Mouse (Mus musculus) kidney, embryonic 16.5 days (tissue): ENCODE results near the gene Zfp277. TPM values are rescaled to one million over a fixed set of nuclear protein-coding genes. Genes with fewer than 3 reads are reported as not detected.

ENCODE experiments used
- ATAC-seq: fragments of 200-750 bp; cut with Nextera tagmentation; 2 replicates; pipeline ENCODE4 v1.8.0; 2017; ENCODE audit warnings: moderate TSS enrichment; ENCODE audit not compliant: low FRiP score, low TSS enrichment
- H3K27ac ChIP-seq: fragments of 300-500 bp; sonication (generic); 2 replicates; pipeline ENCODE4 v1.5.1; 2014; ENCODE audit warnings: low read length
- H3K27me3 ChIP-seq: fragments of 300-500 bp; sonication (generic); 2 replicates; pipeline ENCODE4 v1.6.1; 2014; ENCODE audit warnings: low read length, control low read depth, mixed read lengths; ENCODE audit not compliant: insufficient read depth
- H3K36me3 ChIP-seq: fragments of 300-500 bp; sonication (generic); 2 replicates; pipeline ENCODE4 v1.6.1; 2014; ENCODE audit warnings: low read length, control low read depth, mixed read lengths; ENCODE audit not compliant: insufficient read depth
- H3K4me1 ChIP-seq: fragments of 300-500 bp; sonication (generic); 2 replicates; pipeline ENCODE4 v1.6.1; 2014; ENCODE audit warnings: low read length, control low read depth, mixed read lengths; ENCODE audit not compliant: insufficient read depth
- H3K4me2 ChIP-seq: fragments of 300-500 bp; sonication (generic); replicated peaks from 2 replicates; pipeline ENCODE4 v1.6.1; 2014; ENCODE audit warnings: low read depth, low read length
- H3K4me3 ChIP-seq: fragments of 300-500 bp; sonication (generic); 2 replicates; pipeline ENCODE4 v1.5.1; 2014; ENCODE audit warnings: mild to moderate bottlenecking, low read length
- H3K9ac ChIP-seq: fragments of 300-500 bp; sonication (generic); replicated peaks from 2 replicates; pipeline ENCODE4 v1.6.1; 2014; ENCODE audit warnings: low read length
- H3K9me3 ChIP-seq: fragments of 300-500 bp; sonication (generic); 2 replicates; pipeline ENCODE4 v1.6.1; 2016; ENCODE audit warnings: low read length, control low read depth
- WGBS: fragments of 180-500 bp; shearing (Covaris S2); extraction: QIAGEN DNeasy Blood & Tissue Kit; methylation state at CpG from one replicate; pipeline ENCODE4 v1.1.7; 2014; 5-methylcytosine and 5-hydroxymethylcytosine counted together
- polyA plus RNA-seq: library from polyadenylated mRNA; unstranded; fragments of >200 nt; fragmentation: Nextera tagmentation; extraction: Ambion mirVana; gene quantifications from 2 replicates; pipeline ENCODE4 v1.2.1, GENCODE M21; 2015

Zfp277 gene
- polyA plus RNA-seq, 1 experiment from 2014 or later = 42.4 TPM

GRCm38 (mm10) chr12:40464282-40464681 lies 18.6 kb upstream of the Zfp277 start:
- Histone ChIP-seq H3K36me3 (no peaks in the 10 kb centered on the region), H3K4me2 (no peak overlapping the region), H3K27ac (no peak overlapping the region), H3K9me3 (no peaks in the 10 kb centered on the region), H3K4me3 (no peak overlapping the region), H3K4me1 (peaks cover 13% of the 10 kb centered on the region), H3K27me3 (no peaks in the 10 kb centered on the region), H3K9ac (no peak overlapping the region)
- 40% methylated on average over 6 of the region's 6 CpGs for WGBS
- ATAC-seq = peak; percentile 52; the same call in 1 of the 2 replicates

- Histone ChIP-seq H3K4me3 (no peak overlapping the region), H3K4me2 (no peak overlapping the region), H3K9me3 (no peaks in the 10 kb centered on the region), H3K4me1 (peaks cover 13% of the 10 kb centered on the region), H3K9ac (no peak overlapping the region), H3K27me3 (no peaks in the 10 kb centered on the region), H3K27ac (no peak overlapping the region), H3K36me3 (no peaks in the 10 kb centered on the region)
- no peak for ATAC-seq
- 73% methylated on average over 2 of the region's 2 CpGs for WGBS
Measured at GRCm38 (mm10) chr12:40463828-40464227, 18.1 kb upstream of the Zfp277 start.

GRCm38 (mm10) chr12:40462693-40463235 lies 17.1 kb upstream of the Zfp277 start:
- H3K36me3 ChIP-seq = no peaks in the 10 kb centered on the region
- WGBS = 43% methylated on average over 7 of the region's 7 CpGs
- no peaks in the 10 kb centered on the region for H3K27me3 ChIP-seq
- ATAC-seq = no peak
- H3K27ac ChIP-seq = peak overlapping the region; percentile 47; the same call in 1 of the 2 replicates
- no peaks in the 10 kb centered on the region for H3K9me3 ChIP-seq
- H3K4me3 ChIP-seq = no peak overlapping the region
- H3K4me1 ChIP-seq = peaks cover 13% of the 10 kb centered on the region
- no peak overlapping the region for H3K4me2 ChIP-seq
- H3K9ac ChIP-seq = no peak overlapping the region

GRCm38 (mm10) chr12:40459673-40460265 lies 14.1 kb upstream of the Zfp277 start:
- H3K4me1 ChIP-seq = peaks cover 11% of the 10 kb centered on the region
- H3K9me3 ChIP-seq = no peaks in the 10 kb centered on the region
- no peak overlapping the region for H3K4me2 ChIP-seq
- peak overlapping the region; percentile 78 for H3K27ac ChIP-seq
- no peaks in the 10 kb centered on the region for H3K36me3 ChIP-seq
- no peak overlapping the region for H3K9ac ChIP-seq
- ATAC-seq = no peak
- 67% methylated on average over 6 of the region's 6 CpGs for WGBS
- no peak overlapping the region for H3K4me3 ChIP-seq
- no peaks in the 10 kb centered on the region for H3K27me3 ChIP-seq

- Histone ChIP-seq H3K4me3 (no peak overlapping the region), H3K27me3 (no peaks in the 10 kb centered on the region), H3K27ac (peak overlapping the region; percentile 78; the same call in 1 of the 2 replicates), H3K36me3 (no peaks in the 10 kb centered on the region), H3K9ac (no peak overlapping the region), H3K4me2 (no peak overlapping the region), H3K9me3 (no peaks in the 10 kb centered on the region), H3K4me1 (0 out of 2 replicates have a peak, but pooled peaks cover 5% of the 10 kb centered on the region)
- WGBS = 68% methylated on average over 3 of the region's 3 CpGs
- ATAC-seq = peak; percentile 63
Measured at GRCm38 (mm10) chr12:40458977-40459376, 13.3 kb upstream of the Zfp277 start.

- no peak overlapping the region for H3K27ac ChIP-seq
- no peak overlapping the region for H3K9ac ChIP-seq
- 90% methylated on average over 2 of the region's 2 CpGs for WGBS
- no peak for ATAC-seq
- H3K36me3 ChIP-seq = no peaks in the 10 kb centered on the region
- no peak overlapping the region for H3K4me3 ChIP-seq
- H3K9me3 ChIP-seq = no peaks in the 10 kb centered on the region
- H3K4me2 ChIP-seq = no peak overlapping the region
- no peaks in the 10 kb centered on the region for H3K4me1 ChIP-seq
- H3K27me3 ChIP-seq = no peaks in the 10 kb centered on the region
Measured at GRCm38 (mm10) chr12:40456517-40456916, 10.8 kb upstream of the Zfp277 start.

- 0 out of 2 replicates have a peak overlapping the region, but pooled peaks have one; percentile 15 for H3K4me2 ChIP-seq
- no peaks in the 10 kb centered on the region for H3K36me3 ChIP-seq
- no peak overlapping the region for H3K4me3 ChIP-seq
- 0 out of 2 replicates have a peak overlapping the region, but pooled peaks have one; percentile 22 for H3K9ac ChIP-seq
- no peaks in the 10 kb centered on the region for H3K9me3 ChIP-seq
- 57% methylated on average over 9 of the region's 9 CpGs for WGBS
- peaks cover 28% of the 10 kb centered on the region for H3K4me1 ChIP-seq
- H3K27ac ChIP-seq = no peak overlapping the region
- H3K27me3 ChIP-seq = no peaks in the 10 kb centered on the region
- ATAC-seq = no peak
Measured at GRCm38 (mm10) chr12:40449119-40449795, 3.6 kb upstream of the Zfp277 start.

- Histone ChIP-seq H3K36me3 (no peaks in the 10 kb centered on the region), H3K4me1 (peaks cover 28% of the 10 kb centered on the region), H3K9ac (peak overlapping the region; percentile 87; the same call in 1 of the 2 replicates), H3K4me2 (peak overlapping the region; percentile 85), H3K4me3 (peak overlapping the region; percentile 93), H3K27me3 (no peaks in the 10 kb centered on the region), H3K27ac (no peak overlapping the region), H3K9me3 (no peaks in the 10 kb centered on the region)
- no peak for ATAC-seq
- WGBS = 12% methylated on average over 10 of the region's 10 CpGs
Measured at GRCm38 (mm10) chr12:40447561-40448355, 2.1 kb upstream of the Zfp277 start.

GRCm38 (mm10) chr12:40446450-40447381 lies 1.0 kb upstream of the Zfp277 start:
- no peaks in the 10 kb centered on the region for H3K36me3 ChIP-seq
- H3K9ac ChIP-seq = peak overlapping the region; percentile 87
- peak overlapping the region; percentile 85 for H3K4me2 ChIP-seq
- under 1% methylated on average over 44 of the region's 44 CpGs for WGBS
- H3K27me3 ChIP-seq = no peaks in the 10 kb centered on the region
- ATAC-seq = peak; percentile 36; the same call in 1 of the 2 replicates
- H3K9me3 ChIP-seq = no peaks in the 10 kb centered on the region
- H3K4me3 ChIP-seq = peak overlapping the region; percentile 93
- peaks cover 33% of the 10 kb centered on the region for H3K4me1 ChIP-seq
- peak overlapping the region; percentile 79 for H3K27ac ChIP-seq
